Mouse (Mus musculus) cortical plate, adult 2 months (tissue): ENCODE measurements around the gene Hivep1.

ENCODE experiments used
- CTCF ChIP-seq: fragments of 200-500 bp; IDR thresholded peaks from 2 replicates; pipeline ENCODE4 v1.5.1; 2011; ENCODE audit warnings: mild to moderate bottlenecking, control low read depth, low read length; ENCODE audit not compliant: insufficient read depth; ENCODE audit errors: extremely low read depth
- POLR2A ChIP-seq: fragments of 200-500 bp; IDR thresholded peaks from 2 replicates; pipeline ENCODE4 v1.6.1; 2011; ENCODE audit warnings: mild to moderate bottlenecking, low read length, control low read depth; ENCODE audit not compliant: insufficient read depth; ENCODE audit errors: extremely low read depth

DNA sequence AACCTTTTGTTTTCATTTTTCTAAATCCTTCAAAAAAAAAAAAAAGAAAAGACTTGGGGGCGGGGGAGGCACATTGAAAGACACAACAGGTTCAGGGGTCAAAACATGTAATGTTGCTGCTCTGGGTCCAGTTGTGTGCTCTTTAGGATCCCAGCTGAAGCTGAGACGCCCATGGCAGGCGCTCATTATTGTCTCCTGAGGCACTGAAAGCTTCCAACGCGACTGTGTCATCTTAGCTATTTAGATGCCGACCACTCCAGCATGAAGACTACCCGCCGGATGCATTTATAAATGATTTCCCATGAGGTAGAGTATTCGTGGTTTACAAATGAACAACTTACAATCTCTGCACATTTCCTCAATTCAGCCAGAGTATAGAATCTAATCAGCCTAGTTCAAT, 141.2 kb downstream of the Hivep1 start:
- TF ChIP-seq CTCF (no peak), POLR2A (no peak)
